Mouse (Mus musculus) ES-Bruce4 (cell line): Measurements from ENCODE around the gene Hepacam2.
"Not testable (repeated sequence)": the region's sequence is repeated elsewhere in the genome, so short reads cannot be mapped to it uniquely, and the experiment has no call there.

Experiments
- CTCF ChIP-seq: IDR thresholded peaks from one replicate; pipeline ENCODE4 v1.8.1; 2011; ENCODE audit warnings: low read depth, low read length
- EP300 ChIP-seq: IDR thresholded peaks from 2 replicates; pipeline ENCODE4 v1.6.1; 2011; ENCODE audit warnings: low read depth, low read length; ENCODE audit not compliant: insufficient read depth
- POLR2A ChIP-seq: IDR thresholded peaks from one replicate; pipeline ENCODE4 v1.8.1; 2011; ENCODE audit warnings: low read length; ENCODE audit not compliant: insufficient read depth

GRCm38 (mm10) chr6:3430976-3431375, 67.1 kb downstream of the Hepacam2 start:
- not testable (repeated sequence) for TF ChIP-seq EP300, CTCF, POLR2A
